Mouse (Mus musculus): ENCODE data around the gene Mapk10.
A peak's percentile ranks its signal among the peaks of the same experiment; 100 is the strongest.

The Mapk10 gene

GRCm38 (mm10) chr5:103166755-103167154, 44.4 kb downstream of the Mapk10 start:
- no peak for DNase-seq (ENCODE audit: low read depth, low spot score)

GRCm38 (mm10) chr5:103164022-103164421, 47.1 kb downstream of the Mapk10 start:
- no peak for DNase-seq (ENCODE audit: low read depth, low spot score)

GRCm38 (mm10) chr5:103161574-103161973, 49.6 kb downstream of the Mapk10 start:
- DNase-seq (ENCODE audit: low read depth, low spot score) = peak; percentile 80

- DNase-seq (ENCODE audit: low read depth, low spot score) = peak; percentile 91
Observed at GRCm38 (mm10) chr5:103161196-103161540, 50.0 kb downstream of the Mapk10 start.

- DNase-seq (ENCODE audit: low read depth, low spot score) = peak; percentile 75
Observed at GRCm38 (mm10) chr5:103160314-103161195, 50.6 kb downstream of the Mapk10 start.

GRCm38 (mm10) chr5:103140935-103141334, 70.2 kb downstream of the Mapk10 start:
- no peak for DNase-seq (ENCODE audit: low read depth, low spot score)

GRCm38 (mm10) chr5:103134839-103135238, 76.3 kb downstream of the Mapk10 start:
- no peak for DNase-seq (ENCODE audit: low read depth, low spot score)

- DNase-seq (ENCODE audit: low read depth, low spot score) = peak; percentile 18
Observed at GRCm38 (mm10) chr5:103133626-103134025, 77.5 kb downstream of the Mapk10 start.

- DNase-seq (ENCODE audit: low read depth, low spot score) = peak; percentile 86
Observed at GRCm38 (mm10) chr5:103132814-103133213, 78.3 kb downstream of the Mapk10 start.

- no peak for DNase-seq (ENCODE audit: low read depth, low spot score)
Observed at GRCm38 (mm10) chr5:103119618-103120017, 91.5 kb downstream of the Mapk10 start.

- no peak for DNase-seq (ENCODE audit: low read depth, low spot score)
Observed at GRCm38 (mm10) chr5:103115571-103115970, 95.6 kb downstream of the Mapk10 start.

GRCm38 (mm10) chr5:103112471-103112870, 98.7 kb downstream of the Mapk10 start:
- no peak for DNase-seq (ENCODE audit: low read depth, low spot score)

GRCm38 (mm10) chr5:103109409-103109808, 101.7 kb downstream of the Mapk10 start:
- DNase-seq (ENCODE audit: low read depth, low spot score) = no peak

GRCm38 (mm10) chr5:103105441-103106414, 105.4 kb downstream of the Mapk10 start:
- no peak for DNase-seq (ENCODE audit: low read depth, low spot score)

- DNase-seq (ENCODE audit: low read depth, low spot score) = no peak
Observed at GRCm38 (mm10) chr5:103104082-103104481, 107.1 kb downstream of the Mapk10 start.

- no peak for DNase-seq (ENCODE audit: low read depth, low spot score)
Observed at GRCm38 (mm10) chr5:103102876-103103393, 108.2 kb downstream of the Mapk10 start.

- DNase-seq (ENCODE audit: low read depth, low spot score) = no peak
Observed at GRCm38 (mm10) chr5:103102176-103102575, 109.0 kb downstream of the Mapk10 start.

- DNase-seq (ENCODE audit: low read depth, low spot score) = no peak
Observed at GRCm38 (mm10) chr5:103094166-103094565, 117.0 kb downstream of the Mapk10 start.

GRCm38 (mm10) chr5:103085844-103086243, 125.3 kb downstream of the Mapk10 start:
- DNase-seq (ENCODE audit: low read depth, low spot score) = no peak

- peak; percentile 24 for DNase-seq (ENCODE audit: low read depth, low spot score)
Observed at GRCm38 (mm10) chr5:103075451-103075850, 135.7 kb downstream of the Mapk10 start.

GRCm38 (mm10) chr5:103072200-103072825, 138.8 kb downstream of the Mapk10 start:
- no peak for DNase-seq (ENCODE audit: low read depth, low spot score)

Data from R1 (cell line).